Comparison of ENCODE assay signal across 13 mouse cellular contexts in genomic region chr1:191180397-191180796, GRCm38 (mm10). TPM values are rescaled to one million over a fixed set of nuclear protein-coding genes. Genes with fewer than 3 reads are reported as not detected.
DNase-seq lines count a peak whose midpoint lies in the region; ATAC-seq and TF ChIP-seq lines count a peak whose summit lies in the region.
"Had no signal": no experiment of that assay in that cellular context is flagged by ENCODE, and none has a peak within 500 bp of the region (broad histone marks: within the 10 kb centered on the region; RNA-seq: fewer than 3 reads in every experiment).

No protein-coding gene starts in this region.

- no peak overlapping the region for H3ac ChIP-seq in myocyte (ENCODE audit: control insufficient read depth, insufficient read length)

- peak overlapping the region; percentile 16; the same call in 1 of the 2 replicates for H3K4me2 ChIP-seq in lung, embryonic 15.5 days
- H3K4me2 ChIP-seq in heart, embryonic 14.5 days (ENCODE audit: low read length) = peak overlapping the region; percentile 94
- peak overlapping the region; percentile 86 for H3K4me2 ChIP-seq in myocyte (ENCODE audit: low read depth)
- H3K4me2 ChIP-seq: forebrain, embryonic 12.5 days; liver, embryonic 13.5 days had no signal

- no peak for DNase-seq in lung, postnatal 14 days
- DNase-seq in kidney, adult 2 months = peak; percentile 52
- no peak for DNase-seq in embryo, embryonic 11 days
- DNase-seq: cerebellum, adult 2 months; liver, embryonic 13.5 days; thymus, adult 18-20 months had no signal

- no peak for TF ChIP-seq POLR2A in kidney, adult 2 months (IDR thresholded peaks at IDR 0.05; ENCODE audit: low read depth, low read length)
- no peak for TF ChIP-seq POLR2A in myocyte (IDR thresholded peaks at IDR 0.05; ENCODE audit: insufficient read length, low read depth)

- H3K36me3 ChIP-seq in lung, embryonic 15.5 days = no peaks in the 10 kb centered on the region
- H3K36me3 ChIP-seq in heart, embryonic 14.5 days (ENCODE audit: control insufficient read depth, insufficient read depth, low read length) = peaks cover 20% of the 10 kb centered on the region
- no peaks in the 10 kb centered on the region for H3K36me3 ChIP-seq in kidney, adult 2 months (ENCODE audit: control insufficient read depth, insufficient read depth, low read length)
- peaks cover 23% of the 10 kb centered on the region for H3K36me3 ChIP-seq in myocyte (ENCODE audit: control insufficient read depth, insufficient read depth)
- H3K36me3 ChIP-seq: forebrain, embryonic 12.5 days; liver, embryonic 13.5 days had no signal

- H3K79me2 ChIP-seq in myocyte (ENCODE audit: control insufficient read depth, insufficient read depth) = peaks cover 38% of the 10 kb centered on the region

- H3K9ac ChIP-seq in lung, embryonic 15.5 days = no peak overlapping the region
- no peak overlapping the region for H3K9ac ChIP-seq in heart, embryonic 14.5 days (ENCODE audit: low read length)
- H3K9ac ChIP-seq: forebrain, embryonic 12.5 days; liver, embryonic 13.5 days had no signal

- H3K4me1 ChIP-seq in lung, embryonic 15.5 days = peaks cover 43% of the 10 kb centered on the region
- H3K4me1 ChIP-seq in heart, embryonic 14.5 days (ENCODE audit: control insufficient read depth in 2 of 2, insufficient read depth in 2 of 2, low read length in 2 of 2) = peaks cover 35 to 51% of the 10 kb centered on the region in 2 experiments
- 0 out of 2 replicates have a peak, but pooled peaks cover 6% of the 10 kb centered on the region for H3K4me1 ChIP-seq in kidney, adult 2 months (ENCODE audit: control insufficient read depth, insufficient read depth, low read length)

- H3K9me3 ChIP-seq in lung, embryonic 15.5 days = no peaks in the 10 kb centered on the region
- H3K9me3 ChIP-seq in heart, embryonic 14.5 days (ENCODE audit: control insufficient read depth, low read length) = no peaks in the 10 kb centered on the region
- H3K9me3 ChIP-seq: forebrain, embryonic 12.5 days; liver, embryonic 13.5 days had no signal

- peaks cover 26% of the 10 kb centered on the region for H3K27me3 ChIP-seq in lung, embryonic 15.5 days
- peaks cover 9% of the 10 kb centered on the region; the same call in 1 of the 2 replicates for H3K27me3 ChIP-seq in heart, embryonic 14.5 days (ENCODE audit: control insufficient read depth, insufficient read depth, low read length)
- H3K27me3 ChIP-seq in kidney, adult 2 months (replicated peaks; ENCODE audit: control insufficient read depth, insufficient read depth, low read length) = 0 out of 2 replicates have a peak, but pooled peaks cover 1% of the 10 kb centered on the region
- H3K27me3 ChIP-seq in myocyte (ENCODE audit: control insufficient read depth, insufficient read depth, insufficient read length) = peaks cover 13% of the 10 kb centered on the region

- no peak for TF ChIP-seq CTCF in kidney, adult 2 months (conservative IDR thresholded peaks at IDR 0.05; ENCODE audit: insufficient read depth, insufficient read length, low read depth, low read length)

- ATAC-seq in lung, embryonic 15.5 days (ENCODE audit: borderline replicate concordance, extremely low read depth, low FRiP score, low TSS enrichment) = no peak
- no peak for ATAC-seq in heart, embryonic 14.5 days (ENCODE audit: insufficient number of reproducible peaks, insufficient read depth, low FRiP score, low read depth)
- ATAC-seq in frontal cortex, adult (ENCODE audit: low TSS enrichment) = no peak

- H3K4me3 ChIP-seq in lung, embryonic 15.5 days = no peak overlapping the region
- H3K4me3 ChIP-seq in heart, embryonic 14.5 days (ENCODE audit: control insufficient read depth in 1 of 2, insufficient read depth in 1 of 2, low read depth in 1 of 2, low read length in 2 of 2) = no peak overlapping the region
- no peak overlapping the region for H3K4me3 ChIP-seq in kidney, adult 2 months (ENCODE audit: insufficient read depth, low read depth, low read length)
- H3K4me3 ChIP-seq in myocyte = peak overlapping the region; percentile 98
- H3K4me3 ChIP-seq: forebrain, embryonic 12.5 days; liver, embryonic 13.5 days had no signal

- WGBS in lung, embryonic 15.5 days = 64% methylated on average over 4 of the region's 4 CpGs
- 59% methylated on average over 4 of the region's 4 CpGs for WGBS in heart, embryonic 14.5 days
- 51% methylated on average over 4 of the region's 4 CpGs for WGBS in kidney, adult 2 months

- H3K27ac ChIP-seq in lung, embryonic 15.5 days = 0 out of 2 replicates have a peak overlapping the region, but pooled peaks have one; percentile 12
- no peak overlapping the region for H3K27ac ChIP-seq in heart, embryonic 14.5 days (replicated peaks in 1 of 2; ENCODE audit: control insufficient read depth in 1 of 2, insufficient read depth in 1 of 2, low read depth in 2 of 2, low read length in 2 of 2)
- no peak overlapping the region for H3K27ac ChIP-seq in kidney, adult 2 months (ENCODE audit: insufficient read depth, low read depth, low read length)
- H3K27ac ChIP-seq: forebrain, embryonic 12.5 days had no signal

TF ChIP-seq in myocyte, 11 proteins besides CTCF, POLR2A, EP300 and RAD21:
- no peak for TF ChIP-seq SRF (IDR thresholded peaks at IDR 0.05; ENCODE audit: control insufficient read depth, insufficient read length, low read depth)
- no peak for TF ChIP-seq CEBPB (IDR thresholded peaks at IDR 0.05; ENCODE audit: insufficient read depth, poor library complexity, severe bottlenecking)
- TF ChIP-seq MYOG (IDR thresholded peaks at IDR 0.05; ENCODE audit: control insufficient read depth in 1 of 3, insufficient read depth in 1 of 3, insufficient read length in 2 of 3, low read depth in 2 of 3) = no peak
- no peak for TF ChIP-seq E2F4 (IDR thresholded peaks at IDR 0.05; ENCODE audit: insufficient read depth)
- TF ChIP-seq USF1 (IDR thresholded peaks at IDR 0.05; ENCODE audit: low read depth) = no peak
- TF ChIP-seq POLR2AphosphoS2 (IDR thresholded peaks at IDR 0.05; ENCODE audit: insufficient read length, low read depth) = no peak

RNA-seq across cellular contexts. Expression of gene Fam71a, which starts 15.8 kb away (rescaled TPM):
- polyA plus RNA-seq in lung, embryonic 15.5 days (2015; fragmentation: Nextera tagmentation; extraction: Ambion mirVana) = not detected in 2 replicates
- polyA plus RNA-seq in heart, embryonic 14.5 days (2014; fragmentation: Nextera tagmentation; extraction: Ambion mirVana) = not detected in 2 replicates
- not detected in 2 replicates for polyA plus RNA-seq in kidney, adult 2 months (2012; rRNA removed)
- polyA plus RNA-seq in myocyte (2012; fragmentation: generic; extraction: Trizol) = not detected
- polyA plus RNA-seq: cerebellum, adult 2 months; embryonic facial prominence, embryonic 11.5 days; forebrain, embryonic 12.5 days; liver, embryonic 13.5 days; spleen, adult 2 months had no signal

RNA-seq across cellular contexts. Expression of gene Atf3, which starts 37.4 kb away (rescaled TPM):
- polyA plus RNA-seq in lung, embryonic 15.5 days (2015; fragmentation: Nextera tagmentation; extraction: Ambion mirVana) = 4.1 and 4.3 TPM in 2 replicates
- polyA plus RNA-seq in heart, embryonic 14.5 days (2014; fragmentation: Nextera tagmentation; extraction: Ambion mirVana) = 15.6 and 17.8 TPM in 2 replicates
- polyA plus RNA-seq in kidney, adult 2 months (2012; rRNA removed) = 1.2 and 1.5 TPM in 2 replicates
- 59.6 TPM for polyA plus RNA-seq in myocyte (2012; fragmentation: generic; extraction: Trizol)

Comparison
In these comparisons a context has a peak if more than half of its experiments do, and no peak if none do; other contexts are left out.
1. H3K4me2 ChIP-seq: peak in every context shown above with its lines; median percentile 94 in heart, embryonic 14.5 days; 86 in myocyte; 16 in lung, embryonic 15.5 days.